Mouse (Mus musculus): ENCODE results near the gene Insr. TPM values are rescaled to one million over a fixed set of nuclear protein-coding genes. Genes with fewer than 3 reads are reported as not detected.

Insr gene
- polyA plus RNA-seq, 2 experiments = 12.2 to 32.7 TPM

GRCm38 (mm10) chr8:3234569-3234968 is 44.8 kb downstream of the Insr start:
- Histone ChIP-seq H3K9me3 (ENCODE audit: control insufficient read depth, low read length) (no peaks in the 10 kb centered on the region), H3K4me1 (ENCODE audit: control insufficient read depth, insufficient read depth, low read length) (no peaks in the 10 kb centered on the region), H3K27me3 (ENCODE audit: control insufficient read depth, insufficient read depth, low read length) (no peaks in the 10 kb centered on the region), H3K4me2 (replicated peaks; ENCODE audit: low read depth, low read length, severe bottlenecking) (no peak overlapping the region), H3K9ac (ENCODE audit: low read depth, low read length, severe bottlenecking) (no peak overlapping the region), H3K4me3 (replicated peaks; ENCODE audit: low read length) (no peak overlapping the region), H3K36me3 (ENCODE audit: control insufficient read depth, insufficient read depth, low read length) (no peaks in the 10 kb centered on the region), H3K27ac (replicated peaks; ENCODE audit: low read depth, low read length) (no peak overlapping the region)
- DNase-seq (ENCODE audit: low spot score) = no peak
- WGBS = 84% methylated on average over 3 of the region's 3 CpGs
- TF ChIP-seq POLR2A (IDR thresholded peaks at IDR 0.05; ENCODE audit: borderline replicate concordance, extremely low read depth, insufficient read depth, insufficient read length) = no peak
- no peak for ATAC-seq (ENCODE audit: low FRiP score, low read depth)

GRCm38 (mm10) chr8:3232601-3233000 is 46.8 kb downstream of the Insr start:
- 91% methylated on average over 2 of the region's 2 CpGs for WGBS
- ATAC-seq (ENCODE audit: low FRiP score, low read depth) (no peak), DNase-seq (ENCODE audit: low spot score) (no peak)
- H3K36me3 ChIP-seq (ENCODE audit: control insufficient read depth, insufficient read depth, low read length) = no peaks in the 10 kb centered on the region
- no peaks in the 10 kb centered on the region for H3K4me1 ChIP-seq (ENCODE audit: control insufficient read depth, insufficient read depth, low read length)
- H3K9me3 ChIP-seq (ENCODE audit: control insufficient read depth, low read length) = no peaks in the 10 kb centered on the region
- no peak for TF ChIP-seq POLR2A (IDR thresholded peaks at IDR 0.05; ENCODE audit: borderline replicate concordance, extremely low read depth, insufficient read depth, insufficient read length)
- no peak overlapping the region for H3K4me3 ChIP-seq (replicated peaks; ENCODE audit: low read length)
- no peak overlapping the region for H3K4me2 ChIP-seq (replicated peaks; ENCODE audit: low read depth, low read length, severe bottlenecking)
- H3K27me3 ChIP-seq (ENCODE audit: control insufficient read depth, insufficient read depth, low read length) = no peaks in the 10 kb centered on the region
- H3K27ac ChIP-seq (replicated peaks; ENCODE audit: low read depth, low read length) = no peak overlapping the region
- H3K9ac ChIP-seq (ENCODE audit: low read depth, low read length, severe bottlenecking) = no peak overlapping the region

- H3K36me3 ChIP-seq (ENCODE audit: control insufficient read depth, insufficient read depth, low read length) = no peaks in the 10 kb centered on the region
- ATAC-seq (ENCODE audit: low FRiP score, low read depth) = no peak
- H3K27ac ChIP-seq (replicated peaks; ENCODE audit: low read depth, low read length) = no peak overlapping the region
- H3K9me3 ChIP-seq (ENCODE audit: control insufficient read depth, low read length) = no peaks in the 10 kb centered on the region
- 88% methylated on average over 10 of the region's 10 CpGs for WGBS
- TF ChIP-seq POLR2A (IDR thresholded peaks at IDR 0.05; ENCODE audit: borderline replicate concordance, extremely low read depth, insufficient read depth, insufficient read length) = no peak
- no peaks in the 10 kb centered on the region for H3K4me1 ChIP-seq (ENCODE audit: control insufficient read depth, insufficient read depth, low read length)
- H3K4me3 ChIP-seq (replicated peaks; ENCODE audit: low read length) = no peak overlapping the region
- no peak for DNase-seq (ENCODE audit: low spot score)
- no peaks in the 10 kb centered on the region for H3K27me3 ChIP-seq (ENCODE audit: control insufficient read depth, insufficient read depth, low read length)
- H3K9ac ChIP-seq (ENCODE audit: low read depth, low read length, severe bottlenecking) = no peak overlapping the region
- no peak overlapping the region for H3K4me2 ChIP-seq (replicated peaks; ENCODE audit: low read depth, low read length, severe bottlenecking)
These were observed 49.0 kb downstream of the Insr start for GRCm38 (mm10) chr8:3230118-3231060.

GRCm38 (mm10) chr8:3227423-3227822 is 52.0 kb downstream of the Insr start:
- no peaks in the 10 kb centered on the region for H3K9me3 ChIP-seq (ENCODE audit: control insufficient read depth, low read length)
- ATAC-seq (ENCODE audit: low FRiP score, low read depth) (no peak), DNase-seq (ENCODE audit: low spot score) (no peak)
- H3K27ac ChIP-seq (replicated peaks; ENCODE audit: low read depth, low read length) = no peak overlapping the region
- H3K36me3 ChIP-seq (ENCODE audit: control insufficient read depth, insufficient read depth, low read length) = no peaks in the 10 kb centered on the region
- H3K4me2 ChIP-seq (replicated peaks; ENCODE audit: low read depth, low read length, severe bottlenecking) = no peak overlapping the region
- no peak for TF ChIP-seq POLR2A (IDR thresholded peaks at IDR 0.05; ENCODE audit: borderline replicate concordance, extremely low read depth, insufficient read depth, insufficient read length)
- H3K4me3 ChIP-seq (replicated peaks; ENCODE audit: low read length) = no peak overlapping the region
- 69% methylated on average over 5 of the region's 5 CpGs for WGBS
- no peaks in the 10 kb centered on the region for H3K4me1 ChIP-seq (ENCODE audit: control insufficient read depth, insufficient read depth, low read length)
- no peak overlapping the region for H3K9ac ChIP-seq (ENCODE audit: low read depth, low read length, severe bottlenecking)
- no peaks in the 10 kb centered on the region for H3K27me3 ChIP-seq (ENCODE audit: control insufficient read depth, insufficient read depth, low read length)

GRCm38 (mm10) chr8:3225731-3226130 is 53.7 kb downstream of the Insr start:
- Histone ChIP-seq H3K27ac (replicated peaks; ENCODE audit: low read depth, low read length) (no peak overlapping the region), H3K36me3 (ENCODE audit: control insufficient read depth, insufficient read depth, low read length) (no peaks in the 10 kb centered on the region), H3K4me2 (replicated peaks; ENCODE audit: low read depth, low read length, severe bottlenecking) (no peak overlapping the region), H3K4me3 (replicated peaks; ENCODE audit: low read length) (no peak overlapping the region), H3K9me3 (ENCODE audit: control insufficient read depth, low read length) (no peaks in the 10 kb centered on the region), H3K9ac (ENCODE audit: low read depth, low read length, severe bottlenecking) (no peak overlapping the region), H3K27me3 (ENCODE audit: control insufficient read depth, insufficient read depth, low read length) (no peaks in the 10 kb centered on the region), H3K4me1 (ENCODE audit: control insufficient read depth, insufficient read depth, low read length) (0 out of 2 replicates have a peak, but pooled peaks cover 4% of the 10 kb centered on the region)
- WGBS = 78% methylated on average over 1 of the region's 1 CpGs
- no peak for DNase-seq (ENCODE audit: low spot score)
- TF ChIP-seq POLR2A (IDR thresholded peaks at IDR 0.05; ENCODE audit: borderline replicate concordance, extremely low read depth, insufficient read depth, insufficient read length) = no peak
- ATAC-seq (ENCODE audit: low FRiP score, low read depth) = no peak
